Mouse (Mus musculus) left cerebral cortex, postnatal 14 days (tissue): ENCODE measurements at regions not wholly inside any gene's neighbourhood (a gene's known extent, or its start where the extent isn't known, plus 50 kb on each side); places are given as distances from the start of the nearest gene placed in this dataset.

Experiments used
- DNase-seq, 2 experiments: peaks; one replicate each; pipeline ENCODE4 v3.0.0; 2021 to 2022; ENCODE audit warnings: low spot score in 2 of 2, mixed read lengths in 1 of 2
- intact Hi-C: fragments of 180-260 bp; cut with DNase I; formaldehyde crosslinking; loops from one replicate; pipeline ENCODE4 v1.15.1; 2025

GRCm38 (mm10) chr10:109607121-109607520 is 596.3 kb upstream of the Syt1 start:
- intact Hi-C loops: no loop called here
- DNase-seq: peak in 1 of 2 experiments; percentile 35

- intact Hi-C loops: loop anchor here (5.0 kb wide), 1 partner anchor 39 kb away; no protein-coding TSS in a partner anchor
- DNase-seq: peak in 1 of 2 experiments; percentile 18
These were observed 592.5 kb upstream of the Syt1 start for GRCm38 (mm10) chr10:109603241-109603640.

- intact Hi-C loops: no loop called here
- DNase-seq: peak in 1 of 2 experiments; percentile 41
These were observed 587.8 kb upstream of the Syt1 start for GRCm38 (mm10) chr10:109598604-109599003.

GRCm38 (mm10) chr10:109573200-109573599 is 562.4 kb upstream of the Syt1 start:
- DNase-seq: no peak
- intact Hi-C loops: no loop called here

- intact Hi-C loops: no loop called here
- no peak for DNase-seq
These were observed 559.0 kb upstream of the Syt1 start for GRCm38 (mm10) chr10:109569798-109570197.

- no peak for DNase-seq
- intact Hi-C loops: no loop called here
These were observed 555.9 kb upstream of the Syt1 start for GRCm38 (mm10) chr10:109566675-109567074.

GRCm38 (mm10) chr10:109561638-109562037 is 550.9 kb upstream of the Syt1 start:
- intact Hi-C loops: no loop called here
- DNase-seq: peak in 1 of 2 experiments; percentile 16

- intact Hi-C loops: no loop called here
- no peak for DNase-seq
These were observed 550.3 kb upstream of the Syt1 start for GRCm38 (mm10) chr10:109561094-109561493.

GRCm38 (mm10) chr10:109543301-109543700 is 532.5 kb upstream of the Syt1 start:
- intact Hi-C loops: no loop called here

GRCm38 (mm10) chr10:109540229-109540628 is 529.4 kb upstream of the Syt1 start:
- intact Hi-C loops: no loop called here

More at GRCm38 (mm10) chr10:109543301-109543700, 532.5 kb upstream of the Syt1 start:
- DNase-seq: no peak

GRCm38 (mm10) chr10:109528096-109528495 is 517.3 kb upstream of the Syt1 start:
- intact Hi-C loops: no loop called here
- DNase-seq: no peak

More at GRCm38 (mm10) chr10:109540229-109540628, 529.4 kb upstream of the Syt1 start:
- peak in 1 of 2 experiments; percentile 14 for DNase-seq

GRCm38 (mm10) chr10:109521681-109522080 is 510.9 kb upstream of the Syt1 start:
- DNase-seq: no peak
- intact Hi-C loops: no loop called here

GRCm38 (mm10) chr10:109517664-109518063 is 506.9 kb upstream of the Syt1 start:
- intact Hi-C loops: no loop called here
- DNase-seq: peak in 1 of 2 experiments; percentile 79

GRCm38 (mm10) chr10:109515225-109515624 is 504.4 kb upstream of the Syt1 start:
- DNase-seq: no peak
- intact Hi-C loops: no loop called here

- DNase-seq: no peak
- intact Hi-C loops: no loop called here
These were observed 500.3 kb upstream of the Syt1 start for GRCm38 (mm10) chr10:109510917-109511715.

GRCm38 (mm10) chr10:109508553-109508952 is 497.8 kb upstream of the Syt1 start:
- DNase-seq: no peak
- intact Hi-C loops: no loop called here

- DNase-seq: no peak
- intact Hi-C loops: no loop called here
These were observed 496.4 kb upstream of the Syt1 start for GRCm38 (mm10) chr10:109507228-109507627.

GRCm38 (mm10) chr10:109504683-109505082 is 493.9 kb upstream of the Syt1 start:
- intact Hi-C loops: no loop called here
- DNase-seq: no peak

GRCm38 (mm10) chr10:109500861-109501260 is 490.1 kb upstream of the Syt1 start:
- intact Hi-C loops: no loop called here

GRCm38 (mm10) chr10:109498301-109498700 is 487.5 kb upstream of the Syt1 start:
- intact Hi-C loops: loop anchor here (10.0 kb wide), 1 partner anchor 764 kb away; no protein-coding TSS in a partner anchor

More at GRCm38 (mm10) chr10:109500861-109501260, 490.1 kb upstream of the Syt1 start:
- no peak for DNase-seq

GRCm38 (mm10) chr10:109496161-109496560 is 485.4 kb upstream of the Syt1 start:
- intact Hi-C loops: loop anchor here (10.0 kb wide), 1 partner anchor 761 kb away; no protein-coding TSS in a partner anchor

More at GRCm38 (mm10) chr10:109498301-109498700, 487.5 kb upstream of the Syt1 start:
- DNase-seq: no peak

More at GRCm38 (mm10) chr10:109496161-109496560, 485.4 kb upstream of the Syt1 start:
- DNase-seq: peak; percentile 74 to 86
